Mouse (Mus musculus): ENCODE measurements around the gene Fam222b. TPM values are rescaled to one million over a fixed set of nuclear protein-coding genes. Genes with fewer than 3 reads are reported as not detected.

Gene Fam222b
- polyA plus RNA-seq, 1 experiment from 2014 or later, result 5.1 TPM

DNA sequence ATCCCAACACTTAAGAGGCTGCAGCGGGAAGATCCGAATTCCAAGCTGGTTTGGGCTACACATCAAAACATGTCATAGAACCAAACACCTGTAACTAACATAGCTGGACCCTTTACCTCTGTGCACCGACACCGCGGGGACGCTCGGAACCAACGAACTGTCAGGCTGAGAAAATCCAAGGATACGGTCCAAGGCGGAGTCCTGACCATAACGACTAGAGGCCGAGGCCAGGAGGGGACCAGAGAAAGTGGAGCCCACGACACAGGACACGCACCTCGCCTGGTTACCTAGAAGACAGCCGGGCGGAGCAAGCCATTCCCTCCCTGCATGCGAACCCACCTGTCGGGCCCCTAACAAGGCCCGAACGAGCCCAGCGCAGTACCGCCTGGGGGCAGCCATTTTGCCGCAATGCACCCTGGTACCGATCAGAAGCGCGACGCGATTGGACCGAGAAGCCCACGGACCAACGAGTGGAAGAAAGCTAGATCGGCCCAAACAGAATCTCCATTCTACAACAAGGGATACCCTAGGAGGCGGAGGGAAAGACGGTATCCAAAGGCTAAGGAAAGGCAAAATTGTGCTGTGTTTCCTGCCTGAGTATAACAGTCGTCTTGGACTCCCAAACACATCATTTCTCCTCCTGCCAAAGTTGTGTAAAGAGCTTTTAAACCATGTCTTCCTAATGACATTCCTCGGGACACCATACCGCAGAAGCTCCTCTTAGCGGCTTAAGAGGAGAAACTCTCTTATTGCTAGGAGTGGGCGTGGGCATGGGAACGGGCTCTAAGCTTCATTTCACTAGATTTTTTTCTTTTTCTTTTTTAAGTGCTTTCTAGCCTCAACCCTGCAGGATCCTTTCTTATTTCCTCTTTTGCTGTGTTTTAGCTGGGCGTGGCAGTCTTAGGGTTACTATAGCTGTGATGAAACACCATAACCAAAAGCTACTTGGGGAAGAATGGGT, 14.2 kb upstream of the Fam222b start, which contains the start of gene Eral1:
TSS of gene Eral1 (minus strand) at position 423 of the 961 bp plus-strand sequence.
- DNase-seq (ENCODE audit: low spot score), result peak; percentile 85
- H3K27ac ChIP-seq (replicated peaks), result peak within 1 kb of the TSS; percentile 73
- no peaks in the 10 kb centered on the region for H3K27me3 ChIP-seq (ENCODE audit: control insufficient read depth, insufficient read depth, low read length)
- H3K4me3 ChIP-seq (ENCODE audit: low read depth, low read length), result peak within 1 kb of the TSS; percentile 85
- H3K4me2 ChIP-seq (replicated peaks; ENCODE audit: low read depth), result peak within 1 kb of the TSS; percentile 84
- WGBS, result under 1% methylated on average over 42 of the region's 42 CpGs
- TF ChIP-seq CTCF (IDR thresholded peaks at IDR 0.05; ENCODE audit: low read depth) (peak; percentile 5; the same call in 1 of the 2 replicates), EP300 (optimal IDR thresholded peaks at IDR 0.05) (no peak)
- peak within 1 kb of the TSS; percentile 89 for H3K9ac ChIP-seq (ENCODE audit: low read length)
- H3K36me3 ChIP-seq (ENCODE audit: control insufficient read depth, insufficient read depth, low read length), result peaks cover 7% of the 10 kb centered on the region; the same call in 1 of the 2 replicates
- H3K4me1 ChIP-seq (replicated peaks; ENCODE audit: control insufficient read depth, insufficient read depth), result 0 out of 2 replicates have a peak, but pooled peaks cover 2% of the 10 kb centered on the region
- no peaks in the 10 kb centered on the region for H3K9me3 ChIP-seq (ENCODE audit: control insufficient read depth, low read length)
- ATAC-seq (ENCODE audit: low FRiP score, low TSS enrichment), result peak; percentile 96

DNA sequence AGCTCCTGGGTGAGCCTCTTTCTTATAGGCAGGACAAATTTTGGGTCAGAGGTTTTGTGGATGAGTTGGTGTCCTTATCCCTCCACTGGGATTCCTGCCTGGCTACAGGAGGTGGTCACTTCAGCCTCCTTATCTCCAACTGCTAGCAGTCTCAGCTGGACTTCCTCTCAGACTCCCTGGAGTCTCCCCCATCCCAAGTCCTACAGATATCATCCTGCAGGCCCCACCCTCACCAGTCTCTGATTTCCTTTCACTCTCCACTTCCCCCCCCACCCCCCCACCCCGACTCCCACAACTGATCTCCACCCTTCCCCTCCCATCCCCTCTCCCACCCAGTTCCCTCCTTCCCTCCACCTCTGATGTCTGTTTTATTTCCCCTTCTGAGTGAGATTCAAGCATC, 10.9 kb upstream of the Fam222b start:
- Histone ChIP-seq H3K4me3 (ENCODE audit: low read depth, low read length) (no peak overlapping the region), H3K9me3 (ENCODE audit: control insufficient read depth, low read length) (no peaks in the 10 kb centered on the region), H3K27ac (replicated peaks) (no peak overlapping the region), H3K36me3 (ENCODE audit: control insufficient read depth, insufficient read depth, low read length) (no peaks in the 10 kb centered on the region), H3K27me3 (ENCODE audit: control insufficient read depth, insufficient read depth, low read length) (no peaks in the 10 kb centered on the region), H3K4me1 (replicated peaks; ENCODE audit: control insufficient read depth, insufficient read depth) (0 out of 2 replicates have a peak, but pooled peaks cover 2% of the 10 kb centered on the region), H3K4me2 (replicated peaks; ENCODE audit: low read depth) (no peak overlapping the region), H3K9ac (ENCODE audit: low read length) (no peak overlapping the region)
- TF ChIP-seq EP300 (optimal IDR thresholded peaks at IDR 0.05), result no peak
- TF ChIP-seq CTCF (IDR thresholded peaks at IDR 0.05; ENCODE audit: low read depth), result no peak
- DNase-seq (ENCODE audit: low spot score) (no peak), ATAC-seq (ENCODE audit: low FRiP score, low TSS enrichment) (no peak)
- WGBS, result 13% methylated on average over 1 of the region's 1 CpGs

DNA sequence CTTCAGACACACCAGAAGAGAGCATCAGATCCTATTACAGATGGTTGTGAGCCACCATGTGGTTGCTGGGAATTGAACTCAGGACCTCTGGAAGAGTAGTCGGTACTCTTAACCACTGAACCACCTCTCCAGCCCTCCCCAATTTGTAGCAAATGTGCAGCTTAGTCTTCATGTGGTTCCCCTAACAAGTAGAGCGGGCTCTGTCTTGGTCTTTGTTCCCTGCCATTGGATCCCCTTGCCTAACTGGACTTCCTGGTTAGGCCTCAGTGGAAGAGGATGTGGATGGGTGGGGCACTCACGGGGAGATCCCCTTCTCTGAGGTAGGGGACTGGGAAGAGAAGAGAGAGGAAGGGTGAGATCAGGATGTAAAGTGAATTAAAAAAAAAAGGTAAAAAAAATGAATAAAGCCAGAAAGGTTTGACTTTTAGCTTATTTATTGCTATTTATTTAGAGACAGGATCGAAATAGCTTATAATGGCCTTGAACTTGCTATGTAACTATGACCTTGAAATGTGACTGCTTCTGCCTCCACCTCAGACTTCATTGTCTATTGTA, 7.5 kb upstream of the Fam222b start:
- TF ChIP-seq EP300 (optimal IDR thresholded peaks at IDR 0.05), result no peak
- TF ChIP-seq CTCF (IDR thresholded peaks at IDR 0.05; ENCODE audit: low read depth), result no peak
- no peaks in the 10 kb centered on the region for H3K4me1 ChIP-seq (replicated peaks; ENCODE audit: control insufficient read depth, insufficient read depth)
- H3K27ac ChIP-seq (replicated peaks), result no peak overlapping the region
- ATAC-seq (ENCODE audit: low FRiP score, low TSS enrichment), result no peak
- no peaks in the 10 kb centered on the region for H3K36me3 ChIP-seq (ENCODE audit: control insufficient read depth, insufficient read depth, low read length)
- no peak overlapping the region for H3K4me2 ChIP-seq (replicated peaks; ENCODE audit: low read depth)
- no peaks in the 10 kb centered on the region for H3K9me3 ChIP-seq (ENCODE audit: control insufficient read depth, low read length)
- no peak overlapping the region for H3K4me3 ChIP-seq (ENCODE audit: low read depth, low read length)
- no peak overlapping the region for H3K9ac ChIP-seq (ENCODE audit: low read length)
- DNase-seq (ENCODE audit: low spot score), result no peak
- no peaks in the 10 kb centered on the region for H3K27me3 ChIP-seq (ENCODE audit: control insufficient read depth, insufficient read depth, low read length)
- WGBS, result 69% methylated on average over 4 of the region's 4 CpGs

DNA sequence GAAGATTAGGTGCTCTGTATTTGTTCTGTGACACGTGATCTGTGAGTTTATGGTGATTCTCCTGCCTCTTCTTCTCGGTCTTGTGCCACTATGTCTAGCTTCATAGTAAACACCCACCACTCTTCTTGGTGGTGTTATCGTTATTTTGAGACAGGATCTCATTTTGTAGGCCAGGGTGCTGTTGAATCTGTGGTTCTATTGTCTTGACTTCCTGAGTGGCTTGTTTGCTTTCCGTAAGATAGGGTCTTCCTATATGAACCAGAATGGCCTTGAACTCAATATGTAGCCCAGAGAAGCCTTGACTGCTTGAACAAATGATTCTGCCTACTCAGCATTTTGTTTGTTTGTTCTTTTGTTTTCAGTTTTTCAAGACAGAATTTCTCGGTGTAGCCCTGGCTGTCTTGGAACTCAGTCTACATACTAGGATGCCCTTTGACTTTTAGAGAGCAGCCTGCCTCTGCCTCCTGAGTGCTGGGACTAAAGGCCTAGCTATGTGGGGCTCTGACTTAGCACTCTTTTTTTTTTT, 6.6 kb upstream of the Fam222b start:
- Histone ChIP-seq H3K4me3 (ENCODE audit: low read depth, low read length) (no peak overlapping the region), H3K36me3 (ENCODE audit: control insufficient read depth, insufficient read depth, low read length) (no peaks in the 10 kb centered on the region), H3K9me3 (ENCODE audit: control insufficient read depth, low read length) (no peaks in the 10 kb centered on the region), H3K27ac (replicated peaks) (no peak overlapping the region), H3K4me2 (replicated peaks; ENCODE audit: low read depth) (no peak overlapping the region), H3K4me1 (replicated peaks; ENCODE audit: control insufficient read depth, insufficient read depth) (no peaks in the 10 kb centered on the region), H3K27me3 (ENCODE audit: control insufficient read depth, insufficient read depth, low read length) (no peaks in the 10 kb centered on the region), H3K9ac (ENCODE audit: low read length) (no peak overlapping the region)
- TF ChIP-seq CTCF (IDR thresholded peaks at IDR 0.05; ENCODE audit: low read depth) (no peak), EP300 (optimal IDR thresholded peaks at IDR 0.05) (no peak)
- WGBS, result 74% methylated on average over 5 of the region's 5 CpGs
- DNase-seq (ENCODE audit: low spot score), result no peak
- ATAC-seq (ENCODE audit: low FRiP score, low TSS enrichment), result no peak

DNA sequence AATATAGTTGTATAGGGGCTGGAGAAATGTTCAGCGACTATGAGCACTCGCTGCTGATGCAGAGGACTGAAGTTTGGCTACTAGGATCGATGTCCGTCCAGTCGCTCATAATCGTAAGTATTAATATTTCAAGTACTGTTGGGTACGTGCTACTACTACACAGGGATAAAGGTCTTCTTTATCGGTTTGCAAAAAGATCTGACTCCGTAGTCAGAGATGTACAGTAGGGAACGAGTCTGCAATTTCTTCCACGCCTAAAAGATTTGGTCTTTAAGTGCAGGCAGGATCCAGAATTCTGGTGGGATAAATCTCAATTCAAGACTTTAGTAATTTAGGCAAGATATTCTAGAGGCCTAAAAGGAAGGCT, 340 bp upstream of the Fam222b start:
- H3K36me3 ChIP-seq (ENCODE audit: control insufficient read depth, insufficient read depth, low read length), result no peaks in the 10 kb centered on the region
- H3K4me1 ChIP-seq (replicated peaks; ENCODE audit: control insufficient read depth, insufficient read depth), result 0 out of 2 replicates have a peak, but pooled peaks cover 3% of the 10 kb centered on the region
- no peak for TF ChIP-seq EP300 (optimal IDR thresholded peaks at IDR 0.05)
- no peak for TF ChIP-seq CTCF (IDR thresholded peaks at IDR 0.05; ENCODE audit: low read depth)
- DNase-seq (ENCODE audit: low spot score) (no peak), ATAC-seq (ENCODE audit: low FRiP score, low TSS enrichment) (peak; percentile 30; the same call in 1 of the 2 replicates)
- H3K9me3 ChIP-seq (ENCODE audit: control insufficient read depth, low read length), result no peaks in the 10 kb centered on the region
- peak overlapping the region; percentile 69 for H3K9ac ChIP-seq (ENCODE audit: low read length)
- 45% methylated on average over 11 of the region's 11 CpGs for WGBS
- peak overlapping the region; percentile 77 for H3K4me3 ChIP-seq (ENCODE audit: low read depth, low read length)
- peak overlapping the region; percentile 70; the same call in 1 of the 2 replicates for H3K27ac ChIP-seq (replicated peaks)
- peak overlapping the region; percentile 83 for H3K4me2 ChIP-seq (replicated peaks; ENCODE audit: low read depth)
- H3K27me3 ChIP-seq (ENCODE audit: control insufficient read depth, insufficient read depth, low read length), result no peaks in the 10 kb centered on the region

Measured in stomach, postnatal 0 days (tissue).